Mouse (Mus musculus) hematopoietic stem cell, adult 5-6 weeks (primary cell): ENCODE data around the gene Med19. TPM values are rescaled to one million over a fixed set of nuclear protein-coding genes. Genes with fewer than 3 reads are reported as not detected.
A peak's percentile ranks its signal among the peaks of the same experiment; 100 is the strongest.

ENCODE experiments used
- ATAC-seq, 2 experiments: fragments of 125-278 bp in 1 of 2; replicated peaks in 1 of 2; 2 replicates each; pipeline ENCODE4 v1.8.0; 2016 to 2017; ENCODE audit warnings: inconsistent platforms in 2 of 2, mild to moderate bottlenecking in 2 of 2, moderate number of reproducible peaks in 2 of 2, low read depth in 1 of 2, moderate TSS enrichment in 1 of 2; ENCODE audit not compliant: low FRiP score in 2 of 2, poor library complexity in 2 of 2, severe bottlenecking in 2 of 2, insufficient read depth in 1 of 2, low TSS enrichment in 1 of 2
- total RNA-seq: library from RNA; stranded (forward); fragments of 172-1452, 232-1000 nt; gene quantifications from 2 replicates; pipeline ENCODE4 v1.2.3, GENCODE M21; 2017

The Med19 gene
- total RNA-seq, 1 experiment from 2014 or later = 25.0 TPM

DNA sequence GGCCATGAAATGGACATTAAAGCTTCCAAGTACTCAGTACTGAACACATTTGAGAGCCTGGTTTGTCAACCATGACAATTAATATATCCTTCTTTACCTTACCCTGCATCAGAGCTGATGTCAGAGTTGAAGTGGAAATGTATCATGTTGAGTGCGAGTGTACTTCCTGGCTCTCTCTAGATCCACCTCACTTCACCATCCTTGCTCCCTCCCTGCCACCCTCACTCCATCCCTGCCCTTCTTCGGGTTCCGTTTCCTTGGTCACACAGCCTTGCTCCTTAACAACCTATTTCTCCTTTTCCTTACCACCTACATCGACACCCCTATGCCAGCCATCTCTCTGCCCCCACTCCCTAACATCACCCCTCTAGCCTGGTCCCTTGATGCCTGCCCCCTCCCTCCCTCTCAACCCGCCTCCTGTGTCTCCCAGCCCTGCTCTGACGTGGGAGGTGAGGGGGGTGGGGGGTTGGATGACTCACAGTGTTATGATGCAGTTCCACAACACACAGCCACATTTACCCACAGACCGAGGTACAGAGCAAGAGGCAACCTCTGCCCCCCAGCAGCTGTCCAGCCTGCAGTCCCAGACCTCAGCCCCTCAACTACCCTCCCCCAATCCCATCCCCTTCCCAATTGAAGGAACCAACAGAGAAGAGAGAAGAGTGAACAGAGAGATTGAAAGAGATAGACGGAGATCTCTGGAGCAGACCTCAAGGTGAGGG, 55.5 kb downstream of the Med19 start, which contains the start of gene Ypel4:
TSS of gene Ypel4 (plus strand) at position 480 of the 722 bp plus-strand sequence.
- peak; percentile 70 to 72 for ATAC-seq

DNA sequence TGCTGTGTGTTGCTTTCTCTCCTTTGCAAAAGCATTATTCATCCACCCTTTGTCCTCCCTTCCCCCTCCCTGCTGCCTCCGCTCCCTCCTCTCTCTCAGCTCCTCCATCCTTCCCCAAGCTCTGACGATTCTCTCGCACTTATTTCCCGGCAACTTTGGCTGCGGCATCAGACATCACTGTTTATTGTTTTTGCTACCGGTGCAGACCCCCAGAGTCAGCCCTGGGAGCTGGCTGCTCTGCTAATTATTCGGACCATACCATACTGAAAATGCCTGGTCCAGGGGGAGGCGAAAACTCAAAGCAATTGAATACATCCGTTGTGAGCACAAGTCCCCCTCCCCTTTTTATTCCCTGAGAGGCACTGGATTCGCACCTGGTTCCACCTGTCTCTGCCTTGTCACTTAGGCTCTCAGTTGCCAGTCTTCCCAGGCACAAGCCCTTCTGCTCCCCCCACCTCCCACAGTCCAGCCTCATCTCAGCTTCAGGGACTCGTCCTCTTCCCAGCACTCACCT, 56.2 kb downstream of the Med19 start:
- no peak for ATAC-seq

DNA sequence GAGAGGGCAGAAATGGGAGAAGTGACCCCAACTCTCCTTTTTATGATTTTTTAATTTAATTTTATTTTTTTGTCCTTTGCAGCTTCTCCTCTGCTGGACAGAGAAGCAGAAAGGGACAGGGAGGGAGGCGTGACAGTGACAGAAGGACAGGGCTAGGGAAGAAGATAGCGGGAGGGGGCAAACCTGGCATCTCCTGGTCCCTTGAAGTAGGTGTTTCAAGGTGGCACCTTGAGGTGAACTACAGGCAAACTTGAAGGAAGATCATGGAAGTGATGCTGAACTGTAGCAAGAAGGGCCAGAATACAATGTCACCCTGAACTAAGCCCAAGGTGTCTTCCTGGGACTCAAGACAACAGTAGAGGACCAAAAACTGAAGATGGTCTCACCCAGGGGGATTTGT, 56.7 kb downstream of the Med19 start:
- ATAC-seq = no peak

DNA sequence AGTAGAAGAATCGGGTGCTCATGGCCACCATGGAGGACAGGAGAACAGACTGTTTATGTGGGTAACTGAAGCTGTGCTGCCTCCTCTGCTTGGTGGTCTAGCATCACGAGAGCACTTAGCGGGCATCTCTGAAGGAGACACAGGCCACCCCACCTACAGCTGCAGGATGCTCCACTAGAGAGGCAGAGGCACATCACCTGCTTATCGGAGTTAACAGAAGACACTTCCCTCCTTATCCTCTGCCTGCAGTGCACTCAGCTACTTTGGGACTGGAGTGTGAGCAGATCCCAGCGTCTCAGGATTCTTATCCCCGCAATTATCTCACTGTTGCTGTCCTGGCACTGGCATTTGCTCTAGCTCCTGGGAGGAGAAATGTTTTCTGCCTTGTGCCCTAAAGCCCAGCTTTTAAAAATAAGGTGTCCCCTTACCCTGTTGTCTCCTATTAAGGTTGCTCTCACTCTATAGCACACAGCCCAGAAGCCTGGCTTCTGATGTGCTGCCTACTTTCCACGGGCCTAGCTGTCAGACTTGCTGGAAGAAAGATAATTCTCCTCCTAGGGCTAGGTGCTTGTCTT, 57.2 kb downstream of the Med19 start:
- peak; percentile 22 to 37; a peak in 2 of 4 replicates for ATAC-seq

DNA sequence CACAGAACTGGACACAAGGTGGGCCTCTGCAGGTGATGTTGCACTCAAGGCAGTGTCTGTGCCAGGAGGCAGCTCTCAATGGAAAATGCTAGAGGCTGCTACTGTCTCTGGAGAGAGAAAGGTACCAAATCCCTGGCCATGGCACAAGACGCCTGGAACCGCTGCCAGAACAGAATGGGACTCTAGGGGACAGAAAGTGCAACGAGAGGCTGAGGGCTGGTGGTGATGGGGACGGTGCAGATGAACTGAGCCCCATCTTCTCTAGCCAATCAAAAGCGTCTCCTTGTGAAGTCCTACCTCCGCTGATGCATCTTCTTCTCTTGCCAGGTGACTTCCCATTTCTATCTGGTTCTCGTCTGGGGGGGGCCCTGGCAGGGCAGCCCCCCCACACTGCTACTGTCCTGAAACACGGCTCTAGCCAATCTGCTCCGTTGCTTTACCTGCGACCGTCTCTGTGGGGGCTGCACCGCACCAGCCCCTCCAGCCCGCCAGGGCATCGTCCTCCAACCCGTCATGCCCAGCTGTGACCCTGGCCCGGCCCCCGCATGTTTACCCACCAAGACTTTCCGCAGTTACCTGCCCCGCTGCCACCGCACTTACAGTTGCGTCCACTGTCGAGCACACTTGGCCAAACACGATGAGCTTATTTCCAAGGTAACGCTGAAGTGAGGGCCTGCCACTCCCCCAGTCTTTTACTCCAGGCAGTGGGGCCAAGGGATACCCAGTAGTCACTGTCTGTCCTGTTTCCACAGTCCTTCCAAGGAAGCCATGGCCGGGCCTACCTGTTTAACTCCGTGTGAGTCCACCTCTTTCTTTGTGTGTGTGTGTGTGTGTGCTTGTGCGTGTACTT, 58.3 kb downstream of the Med19 start:
- no peak for ATAC-seq

DNA sequence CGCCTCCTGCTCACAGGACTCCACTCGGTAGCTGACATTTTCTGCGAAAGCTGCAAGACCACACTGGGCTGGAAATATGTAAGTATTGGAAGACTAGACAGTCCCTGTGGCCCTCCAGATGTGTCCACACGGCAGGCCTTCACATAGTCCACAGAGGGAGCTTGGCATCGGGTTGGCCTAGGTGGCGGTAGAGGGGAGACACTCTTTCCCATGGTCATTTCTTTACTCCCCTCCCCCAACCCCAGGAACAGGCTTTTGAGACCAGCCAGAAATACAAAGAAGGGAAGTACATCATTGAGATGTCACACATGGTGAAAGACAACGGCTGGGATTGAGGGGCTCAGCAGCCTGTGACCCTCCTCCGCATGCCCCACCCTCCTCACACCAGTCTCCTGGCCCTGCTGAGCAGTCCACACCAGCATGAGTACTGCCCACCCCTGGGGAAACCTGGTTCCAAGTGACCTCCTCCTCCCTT, 59.3 kb downstream of the Med19 start:
- ATAC-seq = no peak

Other genes starting within 250 kb of the Med19 start
- 44.3 and 63.1 TPM in 2 replicates for gene Tfpi, start 201.6 kb upstream of the Med19 start, total RNA-seq
- 24.5 and 32.2 TPM in 2 replicates for gene Ctnnd1, start 27.6 kb upstream of the Med19 start, total RNA-seq
- gene Btbd18, start 19.3 kb upstream of the Med19 start, total RNA-seq = 0.13 TPM in 1 of 2 replicates, not detected in the other
- 81.5 and 84.4 TPM in 2 replicates for gene Selenoh, start 7.6 kb upstream of the Med19 start, total RNA-seq
- gene Gm28635, start 361 bp upstream of the Med19 start, total RNA-seq = not detected in 2 replicates
- 48.9 and 55.8 TPM in 2 replicates for gene Tmx2, start 738 bp downstream of the Med19 start, total RNA-seq
- 30.1 and 33.2 TPM in 2 replicates for gene Zdhhc5, start 36.8 kb downstream of the Med19 start, total RNA-seq
- gene Clp1, start 48.9 kb downstream of the Med19 start, total RNA-seq = 37.4 and 38.4 TPM in 2 replicates
- gene Ypel4, start 55.7 kb downstream of the Med19 start, total RNA-seq = 0.25 and 0.50 TPM in 2 replicates
- gene Gm19426, start 65.3 kb downstream of the Med19 start, total RNA-seq = 2.0 TPM in 1 of 2 replicates, not detected in the other
- 0.63 TPM in 1 of 2 replicates, not detected in the other for gene Serping1, start 97.0 kb downstream of the Med19 start, total RNA-seq
- gene Ube2l6, start 120.4 kb downstream of the Med19 start, total RNA-seq = 39.4 and 43.4 TPM in 2 replicates
- 1.1 TPM in 2 replicates for gene Smtnl1, start 144.2 kb downstream of the Med19 start, total RNA-seq
- 20.7 and 27.7 TPM in 2 replicates for gene Timm10, start 148.6 kb downstream of the Med19 start, total RNA-seq
- gene Slc43a1, start 160.4 kb downstream of the Med19 start, total RNA-seq = 16.4 and 23.5 TPM in 2 replicates
- not detected in 2 replicates for gene Rtn4rl2, start 208.3 kb downstream of the Med19 start, total RNA-seq